Mouse (Mus musculus): ENCODE results near the gene Mecom. TPM values are rescaled to one million over a fixed set of nuclear protein-coding genes. Genes with fewer than 3 reads are reported as not detected.

The Mecom gene
- polyA plus RNA-seq, 1 experiment from 2014 or later, result 7.0 TPM

DNA sequence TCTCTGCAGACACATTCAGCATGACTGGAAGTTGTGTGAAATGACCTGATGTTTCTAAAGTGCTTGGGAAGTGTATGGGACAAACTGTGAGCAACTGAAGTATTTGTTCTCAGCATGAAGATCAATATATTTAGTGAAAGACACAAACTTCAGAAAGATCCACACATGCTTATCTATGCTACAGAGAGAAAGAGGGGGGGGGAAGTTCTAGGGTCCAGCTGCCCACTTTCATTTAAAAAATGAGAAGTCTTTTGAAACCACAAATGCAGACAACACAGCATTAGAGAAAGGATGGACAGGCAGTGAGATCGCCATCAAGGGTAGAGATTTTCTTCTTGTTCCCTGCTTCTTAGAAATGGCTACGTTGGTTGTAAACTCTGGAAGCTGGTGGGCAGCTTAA lies 404.4 kb downstream of the Mecom start:
- no peak overlapping the region for H3K9ac ChIP-seq (ENCODE audit: low read depth, low read length)
- no peaks in the 10 kb centered on the region for H3K4me1 ChIP-seq (ENCODE audit: control insufficient read depth, insufficient read depth, low read depth, low read length)
- no peak overlapping the region for H3K4me3 ChIP-seq (ENCODE audit: low read length)
- no peaks in the 10 kb centered on the region for H3K27me3 ChIP-seq (replicated peaks; ENCODE audit: control insufficient read depth, insufficient read depth, low read length)
- H3K4me2 ChIP-seq (ENCODE audit: low read length), result no peak overlapping the region
- no peaks in the 10 kb centered on the region for H3K9me3 ChIP-seq (ENCODE audit: control insufficient read depth, low read length)
- H3K27ac ChIP-seq (ENCODE audit: low read depth, low read length), result no peak overlapping the region
- ATAC-seq, result no peak
- H3K36me3 ChIP-seq (ENCODE audit: control insufficient read depth, insufficient read depth, low read length), result no peaks in the 10 kb centered on the region
- 89% methylated on average over 2 of the region's 2 CpGs for WGBS

- H3K9me3 ChIP-seq (ENCODE audit: control insufficient read depth, low read length), result no peaks in the 10 kb centered on the region
- no peaks in the 10 kb centered on the region for H3K27me3 ChIP-seq (replicated peaks; ENCODE audit: control insufficient read depth, insufficient read depth, low read length)
- no peak overlapping the region for H3K4me2 ChIP-seq (ENCODE audit: low read length)
- H3K4me3 ChIP-seq (ENCODE audit: low read length), result no peak overlapping the region
- ATAC-seq, result no peak
- no peak overlapping the region for H3K27ac ChIP-seq (ENCODE audit: low read depth, low read length)
- no peak overlapping the region for H3K9ac ChIP-seq (ENCODE audit: low read depth, low read length)
- no peaks in the 10 kb centered on the region for H3K36me3 ChIP-seq (ENCODE audit: control insufficient read depth, insufficient read depth, low read length)
- 76% methylated on average over 5 of the region's 5 CpGs for WGBS
- no peaks in the 10 kb centered on the region for H3K4me1 ChIP-seq (ENCODE audit: control insufficient read depth, insufficient read depth, low read depth, low read length)
Measured at GRCm38 (mm10) chr3:30140349-30140748, 407.5 kb downstream of the Mecom start.

- Histone ChIP-seq H3K4me2 (ENCODE audit: low read length) (no peak overlapping the region), H3K9me3 (ENCODE audit: control insufficient read depth, low read length) (no peaks in the 10 kb centered on the region), H3K27me3 (replicated peaks; ENCODE audit: control insufficient read depth, insufficient read depth, low read length) (no peaks in the 10 kb centered on the region), H3K9ac (ENCODE audit: low read depth, low read length) (no peak overlapping the region), H3K4me3 (ENCODE audit: low read length) (no peak overlapping the region), H3K36me3 (ENCODE audit: control insufficient read depth, insufficient read depth, low read length) (no peaks in the 10 kb centered on the region), H3K4me1 (ENCODE audit: control insufficient read depth, insufficient read depth, low read depth, low read length) (no peaks in the 10 kb centered on the region), H3K27ac (ENCODE audit: low read depth, low read length) (no peak overlapping the region)
- 80% methylated on average over 4 of the region's 4 CpGs for whole genome bisulfite sequencing
- no peak for ATAC-seq
Measured at GRCm38 (mm10) chr3:30139678-30140077, 408.1 kb downstream of the Mecom start.

GRCm38 (mm10) chr3:30138588-30138987 lies 409.2 kb downstream of the Mecom start:
- Histone ChIP-seq H3K4me1 (ENCODE audit: control insufficient read depth, insufficient read depth, low read depth, low read length) (no peaks in the 10 kb centered on the region), H3K9me3 (ENCODE audit: control insufficient read depth, low read length) (no peaks in the 10 kb centered on the region), H3K27me3 (replicated peaks; ENCODE audit: control insufficient read depth, insufficient read depth, low read length) (no peaks in the 10 kb centered on the region), H3K4me3 (ENCODE audit: low read length) (no peak overlapping the region), H3K4me2 (ENCODE audit: low read length) (no peak overlapping the region), H3K9ac (ENCODE audit: low read depth, low read length) (no peak overlapping the region), H3K27ac (ENCODE audit: low read depth, low read length) (no peak overlapping the region), H3K36me3 (ENCODE audit: control insufficient read depth, insufficient read depth, low read length) (no peaks in the 10 kb centered on the region)
- no peak for ATAC-seq
- whole genome bisulfite sequencing, result 88% methylated on average over 6 of the region's 6 CpGs

- Histone ChIP-seq H3K4me1 (ENCODE audit: control insufficient read depth, insufficient read depth, low read depth, low read length) (no peaks in the 10 kb centered on the region), H3K4me3 (ENCODE audit: low read length) (no peak overlapping the region), H3K4me2 (ENCODE audit: low read length) (no peak overlapping the region), H3K27ac (ENCODE audit: low read depth, low read length) (no peak overlapping the region), H3K36me3 (ENCODE audit: control insufficient read depth, insufficient read depth, low read length) (no peaks in the 10 kb centered on the region), H3K27me3 (replicated peaks; ENCODE audit: control insufficient read depth, insufficient read depth, low read length) (no peaks in the 10 kb centered on the region), H3K9me3 (ENCODE audit: control insufficient read depth, low read length) (no peaks in the 10 kb centered on the region), H3K9ac (ENCODE audit: low read depth, low read length) (no peak overlapping the region)
- WGBS, result 80% methylated on average over 6 of the region's 6 CpGs
- no peak for ATAC-seq
Measured at GRCm38 (mm10) chr3:30135857-30136256, 412.0 kb downstream of the Mecom start.

- no peak overlapping the region for H3K4me3 ChIP-seq (ENCODE audit: low read length)
- H3K4me1 ChIP-seq (ENCODE audit: control insufficient read depth, insufficient read depth, low read depth, low read length), result no peaks in the 10 kb centered on the region
- 87% methylated on average over 1 of the region's 1 CpGs for WGBS
- H3K27me3 ChIP-seq (replicated peaks; ENCODE audit: control insufficient read depth, insufficient read depth, low read length), result no peaks in the 10 kb centered on the region
- H3K4me2 ChIP-seq (ENCODE audit: low read length), result no peak overlapping the region
- ATAC-seq, result no peak
- H3K9me3 ChIP-seq (ENCODE audit: control insufficient read depth, low read length), result no peaks in the 10 kb centered on the region
- no peak overlapping the region for H3K9ac ChIP-seq (ENCODE audit: low read depth, low read length)
- H3K36me3 ChIP-seq (ENCODE audit: control insufficient read depth, insufficient read depth, low read length), result no peaks in the 10 kb centered on the region
- no peak overlapping the region for H3K27ac ChIP-seq (ENCODE audit: low read depth, low read length)
Measured at GRCm38 (mm10) chr3:30135119-30135518, 412.7 kb downstream of the Mecom start.

DNA sequence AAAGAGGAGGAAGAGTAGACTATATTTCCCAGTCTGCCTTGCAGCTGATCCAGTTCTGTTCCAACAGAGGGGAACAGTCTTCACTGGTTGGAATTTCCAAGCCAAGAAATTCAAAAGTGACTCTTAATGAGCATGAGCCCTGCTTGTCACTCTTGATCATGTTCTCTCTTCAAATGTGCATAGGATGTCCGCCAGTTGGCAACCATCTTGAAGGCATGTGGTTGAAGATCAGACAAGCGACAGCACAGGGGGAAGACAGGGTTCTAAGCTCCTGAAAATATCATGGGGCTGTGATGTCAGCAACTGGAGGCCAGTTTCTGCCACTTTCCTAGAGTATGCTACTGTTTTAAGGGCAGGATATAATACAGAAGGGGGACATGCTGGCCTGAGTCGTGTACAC lies 414.8 kb downstream of the Mecom start:
- Histone ChIP-seq H3K9me3 (ENCODE audit: control insufficient read depth, low read length) (no peaks in the 10 kb centered on the region), H3K4me3 (ENCODE audit: low read length) (no peak overlapping the region), H3K4me1 (ENCODE audit: control insufficient read depth, insufficient read depth, low read depth, low read length) (no peaks in the 10 kb centered on the region), H3K27me3 (replicated peaks; ENCODE audit: control insufficient read depth, insufficient read depth, low read length) (no peaks in the 10 kb centered on the region), H3K36me3 (ENCODE audit: control insufficient read depth, insufficient read depth, low read length) (no peaks in the 10 kb centered on the region), H3K27ac (ENCODE audit: low read depth, low read length) (no peak overlapping the region), H3K9ac (ENCODE audit: low read depth, low read length) (no peak overlapping the region), H3K4me2 (ENCODE audit: low read length) (no peak overlapping the region)
- WGBS, result 79% methylated on average over 3 of the region's 3 CpGs
- ATAC-seq, result no peak

DNA sequence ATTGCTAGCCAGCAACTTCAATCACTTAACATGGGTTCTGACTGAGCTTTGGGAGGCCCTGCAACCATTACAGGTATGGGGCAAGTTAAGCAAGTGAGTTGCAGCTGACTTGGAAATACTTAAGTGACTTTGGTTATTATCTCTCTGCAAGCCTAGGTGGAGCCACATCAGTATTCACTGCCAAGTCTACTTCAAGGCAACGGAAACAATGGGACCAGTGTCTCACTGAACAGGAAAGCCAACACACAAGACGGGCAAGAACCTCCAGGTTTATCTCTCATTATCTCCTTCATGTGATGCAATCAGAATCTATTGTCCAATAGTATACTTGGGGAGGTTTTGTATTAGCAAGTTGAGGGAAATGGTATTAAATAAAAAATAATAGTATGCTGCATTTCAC lies 415.4 kb downstream of the Mecom start:
- Histone ChIP-seq H3K36me3 (ENCODE audit: control insufficient read depth, insufficient read depth, low read length) (no peaks in the 10 kb centered on the region), H3K27ac (ENCODE audit: low read depth, low read length) (no peak overlapping the region), H3K9ac (ENCODE audit: low read depth, low read length) (no peak overlapping the region), H3K27me3 (replicated peaks; ENCODE audit: control insufficient read depth, insufficient read depth, low read length) (no peaks in the 10 kb centered on the region), H3K4me1 (ENCODE audit: control insufficient read depth, insufficient read depth, low read depth, low read length) (no peaks in the 10 kb centered on the region), H3K9me3 (ENCODE audit: control insufficient read depth, low read length) (no peaks in the 10 kb centered on the region), H3K4me2 (ENCODE audit: low read length) (no peak overlapping the region), H3K4me3 (ENCODE audit: low read length) (no peak overlapping the region)
- no peak for ATAC-seq
- 76% methylated on average over 2 of the region's 2 CpGs for WGBS

- 53% methylated on average over 4 of the region's 4 CpGs for WGBS
- Histone ChIP-seq H3K4me2 (ENCODE audit: low read length) (no peak overlapping the region), H3K4me1 (ENCODE audit: control insufficient read depth, insufficient read depth, low read depth, low read length) (no peaks in the 10 kb centered on the region), H3K27me3 (replicated peaks; ENCODE audit: control insufficient read depth, insufficient read depth, low read length) (no peaks in the 10 kb centered on the region), H3K4me3 (ENCODE audit: low read length) (no peak overlapping the region), H3K9ac (ENCODE audit: low read depth, low read length) (no peak overlapping the region), H3K27ac (ENCODE audit: low read depth, low read length) (no peak overlapping the region), H3K9me3 (ENCODE audit: control insufficient read depth, low read length) (no peaks in the 10 kb centered on the region), H3K36me3 (ENCODE audit: control insufficient read depth, insufficient read depth, low read length) (no peaks in the 10 kb centered on the region)
- ATAC-seq, result no peak
Measured at GRCm38 (mm10) chr3:30130495-30130894, 417.3 kb downstream of the Mecom start.

- Histone ChIP-seq H3K4me2 (ENCODE audit: low read length) (no peak overlapping the region), H3K27ac (ENCODE audit: low read depth, low read length) (no peak overlapping the region), H3K36me3 (ENCODE audit: control insufficient read depth, insufficient read depth, low read length) (no peaks in the 10 kb centered on the region), H3K9ac (ENCODE audit: low read depth, low read length) (no peak overlapping the region), H3K9me3 (ENCODE audit: control insufficient read depth, low read length) (no peaks in the 10 kb centered on the region), H3K4me3 (ENCODE audit: low read length) (no peak overlapping the region), H3K4me1 (ENCODE audit: control insufficient read depth, insufficient read depth, low read depth, low read length) (no peaks in the 10 kb centered on the region), H3K27me3 (replicated peaks; ENCODE audit: control insufficient read depth, insufficient read depth, low read length) (no peaks in the 10 kb centered on the region)
- no peak for ATAC-seq
- 92% methylated on average over 3 of the region's 3 CpGs for WGBS
Measured at GRCm38 (mm10) chr3:30122618-30123017, 425.2 kb downstream of the Mecom start.
